Mouse (Mus musculus): ENCODE measurements at regions not wholly inside any gene's neighbourhood (a gene's known extent, or its start where the extent isn't known, plus 50 kb on each side); places are given as distances from the start of the nearest gene placed in this dataset.

- no peak for TF ChIP-seq POLR2A (IDR thresholded peaks at IDR 0.05; ENCODE audit: borderline replicate concordance, extremely low read depth, low read depth, low read length)
- TF ChIP-seq CTCF (IDR thresholded peaks at IDR 0.05; ENCODE audit: insufficient read depth, low read length) = no peak
Measured at GRCm38 (mm10) chr1:185923723-185924122, 193.4 kb downstream of the Lyplal1 start.
